21 mouse cellular contexts compared by ENCODE assay signal in genomic region chr3:52652476-52652870, GRCm38 (mm10).
"Had no signal": no experiment of that assay in that cellular context is flagged by ENCODE, and none has a peak within 500 bp of the region (broad histone marks: within the 10 kb centered on the region; RNA-seq: fewer than 3 reads in every experiment).

No protein-coding gene starts in this region.

- H3K9me3 ChIP-seq: heart, embryonic 10.5 days; hindbrain, embryonic 10.5 days; hindbrain, embryonic 12.5 days; limb, embryonic 10.5 days; liver, embryonic 13.5 days; liver, embryonic 15.5 days had no signal

- H3K27me3 ChIP-seq: limb, embryonic 12.5 days; liver, embryonic 13.5 days; liver, embryonic 15.5 days had no signal

- H3K27ac ChIP-seq: heart, embryonic 10.5 days; hindbrain, embryonic 10.5 days; hindbrain, embryonic 12.5 days; hindbrain, embryonic 14.5 days; kidney, postnatal 0 days; limb, embryonic 12.5 days; liver, embryonic 13.5 days; liver, embryonic 15.5 days had no signal

- DNase-seq: gastrocnemius, adult 2 months; gastrocnemius, postnatal 10 days; gastrocnemius, postnatal 25 days; heart, postnatal 10 days; heart, postnatal 4 days; kidney, adult 11 months; kidney, postnatal 14 days; layer of hippocampus, adult 9-11 months; layer of hippocampus, postnatal 36 days; liver, embryonic 13.5 days had no signal

- H3K4me1 ChIP-seq: liver, embryonic 13.5 days; liver, embryonic 15.5 days had no signal

- ATAC-seq: forebrain, embryonic 16.5 days; hindbrain, embryonic 16.5 days had no signal

- H3K4me3 ChIP-seq: gastrocnemius, adult 2 months; heart, embryonic 10.5 days; heart, embryonic 12.5 days; hindbrain, embryonic 10.5 days; hindbrain, embryonic 12.5 days; limb, embryonic 10.5 days; limb, embryonic 12.5 days; liver, embryonic 13.5 days; liver, embryonic 15.5 days had no signal

- H3K4me2 ChIP-seq: heart, embryonic 12.5 days; hindbrain, embryonic 12.5 days; hindbrain, embryonic 14.5 days; liver, embryonic 13.5 days; liver, embryonic 15.5 days had no signal

- H3K36me3 ChIP-seq: heart, embryonic 10.5 days; heart, embryonic 12.5 days; hindbrain, embryonic 10.5 days; hindbrain, embryonic 12.5 days; limb, embryonic 10.5 days; limb, embryonic 12.5 days; liver, embryonic 13.5 days; liver, embryonic 15.5 days had no signal

- H3K9ac ChIP-seq: heart, embryonic 12.5 days; hindbrain, embryonic 12.5 days; hindbrain, embryonic 14.5 days; limb, embryonic 12.5 days; liver, embryonic 13.5 days; liver, embryonic 15.5 days had no signal
